Mouse (Mus musculus): ENCODE measurements around the gene Hist1h2bg. TPM values are rescaled to one million over a fixed set of nuclear protein-coding genes. Genes with fewer than 3 reads are reported as not detected.
"Not testable (repeated sequence)": the region's sequence is repeated elsewhere in the genome, so short reads cannot be mapped to it uniquely, and the experiment has no call there.

The Hist1h2bg gene
- total RNA-seq, 2 experiments from 2014 or later: 395 to 462 TPM

GRCm38 (mm10) chr13:23561883-23562659 is 9.1 kb upstream of the Hist1h2bg start, which contains the start of gene Hist1h3e:
TSS of gene Hist1h3e (minus strand) at chr13:23562369.
- peak; percentile 94 for DNase-seq

- peak; percentile 42 for DNase-seq
These were observed 8.3 kb upstream of the Hist1h2bg start for GRCm38 (mm10) chr13:23562699-23563462.

- DNase-seq: no peak
These were observed 6.7 kb upstream of the Hist1h2bg start for GRCm38 (mm10) chr13:23564482-23564881.

GRCm38 (mm10) chr13:23570261-23571021 is 755 bp upstream of the Hist1h2bg start:
- not testable (repeated sequence) for DNase-seq

- not testable (repeated sequence) for DNase-seq
These were observed 465 bp downstream of the Hist1h2bg start for GRCm38 (mm10) chr13:23571504-23572217.

GRCm38 (mm10) chr13:23572218-23573033 is 1.2 kb downstream of the Hist1h2bg start:
- no peak for DNase-seq

- not testable (repeated sequence) for DNase-seq
These were observed 2.1 kb downstream of the Hist1h2bg start for GRCm38 (mm10) chr13:23573034-23573897.

GRCm38 (mm10) chr13:23573898-23574524 is 2.8 kb downstream of the Hist1h2bg start, which contains the start of the genes Hist1h2bf and Hist1h2ad:
TSS of gene Hist1h2bf (minus strand) at chr13:23574196.
TSS of gene Hist1h2ad (plus strand) at chr13:23574381.
- peak; percentile 88 for DNase-seq

- DNase-seq: not testable (repeated sequence)
These were observed 3.5 kb downstream of the Hist1h2bg start for GRCm38 (mm10) chr13:23574546-23575170.

GRCm38 (mm10) chr13:23575271-23575851 is 4.2 kb downstream of the Hist1h2bg start, which contains the start of gene Hist1h3d:
TSS of gene Hist1h3d (plus strand) at chr13:23575763.
- peak; percentile 56 for DNase-seq

GRCm38 (mm10) chr13:23575864-23576313 is 4.7 kb downstream of the Hist1h2bg start:
- DNase-seq: not testable (repeated sequence)

- DNase-seq: no peak
These were observed 5.2 kb downstream of the Hist1h2bg start for GRCm38 (mm10) chr13:23576351-23576881.

- no peak for DNase-seq
These were observed 5.9 kb downstream of the Hist1h2bg start for GRCm38 (mm10) chr13:23576906-23577639.

GRCm38 (mm10) chr13:23577835-23578234 is 6.6 kb downstream of the Hist1h2bg start:
- DNase-seq: no peak

- DNase-seq: peak; percentile 97
These were observed 10.4 kb downstream of the Hist1h2bg start, which contains the start of gene Hist1h4d for GRCm38 (mm10) chr13:23581408-23582218. TSS of gene Hist1h4d (plus strand) at chr13:23581598.
